Mouse (Mus musculus) stomach, postnatal 0 days (tissue): Measurements from ENCODE around the gene Zfp451. TPM values are rescaled to one million over a fixed set of nuclear protein-coding genes. Genes with fewer than 3 reads are reported as not detected.
"Not testable (repeated sequence)": the region's sequence is repeated elsewhere in the genome, so short reads cannot be mapped to it uniquely, and the experiment has no call there.

Source experiments
- ATAC-seq: fragments of 200-750 bp; cut with Nextera tagmentation; 2 replicates; pipeline ENCODE4 v1.8.0; 2017; ENCODE audit not compliant: low FRiP score, low TSS enrichment
- DNase-seq: peaks from one replicate; pipeline ENCODE4 v3.0.0-alpha.2; 2016; ENCODE audit warnings: low spot score
- H3K27ac ChIP-seq: fragments of 300-500 bp; sonication (generic); replicated peaks from 2 replicates; pipeline ENCODE4 v1.5.1; 2014; ENCODE audit warnings: mild to moderate bottlenecking, control low read depth
- H3K27me3 ChIP-seq: fragments of 300-500 bp; sonication (generic); 2 replicates; pipeline ENCODE4 v1.6.1; 2014; ENCODE audit warnings: low read length; ENCODE audit not compliant: control insufficient read depth, insufficient read depth
- H3K36me3 ChIP-seq: fragments of 300-500 bp; sonication (generic); 2 replicates; pipeline ENCODE4 v1.6.1; 2014; ENCODE audit warnings: low read length, mixed read lengths; ENCODE audit not compliant: control insufficient read depth, insufficient read depth
- H3K4me1 ChIP-seq: fragments of 300-500 bp; sonication (generic); replicated peaks from 2 replicates; pipeline ENCODE4 v1.6.1; 2014; ENCODE audit warnings: antibody characterized with exemption; ENCODE audit not compliant: control insufficient read depth, insufficient read depth
- H3K4me2 ChIP-seq: fragments of 300-500 bp; sonication (generic); replicated peaks from 2 replicates; pipeline ENCODE4 v1.6.1; 2014; ENCODE audit warnings: low read depth, mild to moderate bottlenecking, control low read depth, moderate library complexity
- H3K4me3 ChIP-seq: fragments of 300-500 bp; sonication (generic); 2 replicates; pipeline ENCODE4 v1.5.1; 2014; ENCODE audit warnings: low read depth, low read length, control low read depth
- H3K9ac ChIP-seq: fragments of 300-500 bp; sonication (generic); 2 replicates; pipeline ENCODE4 v1.6.1; 2014; ENCODE audit warnings: mild to moderate bottlenecking, low read length, control low read depth, mixed read lengths
- H3K9me3 ChIP-seq: fragments of 300-500 bp; sonication (generic); 2 replicates; pipeline ENCODE4 v1.6.1; 2016; ENCODE audit warnings: low read length; ENCODE audit not compliant: control insufficient read depth
- CTCF ChIP-seq: IDR thresholded peaks from 2 replicates; pipeline ENCODE4 v1.5.1; 2016; ENCODE audit warnings: antibody characterized with exemption, low read depth, mild to moderate bottlenecking, moderate library complexity
- EP300 ChIP-seq: optimal IDR thresholded peaks from 2 replicates; pipeline ENCODE3; 2016; ENCODE audit warnings: antibody characterized with exemption
- WGBS: fragments of 180-500 bp; shearing (Covaris S2); extraction: QIAGEN DNeasy Blood & Tissue Kit; methylation state at CpG from one replicate; pipeline ENCODE4 v1.1.7; 2014; 5-methylcytosine and 5-hydroxymethylcytosine counted together
- polyA plus RNA-seq: library from polyadenylated mRNA; unstranded; fragments of >200 nt; fragmentation: Nextera tagmentation; extraction: Ambion mirVana; gene quantifications from 2 replicates; pipeline ENCODE4 v1.2.1, GENCODE M21; 2015

Gene Zfp451
- polyA plus RNA-seq, 1 experiment from 2014 or later: 7.6 TPM

DNA sequence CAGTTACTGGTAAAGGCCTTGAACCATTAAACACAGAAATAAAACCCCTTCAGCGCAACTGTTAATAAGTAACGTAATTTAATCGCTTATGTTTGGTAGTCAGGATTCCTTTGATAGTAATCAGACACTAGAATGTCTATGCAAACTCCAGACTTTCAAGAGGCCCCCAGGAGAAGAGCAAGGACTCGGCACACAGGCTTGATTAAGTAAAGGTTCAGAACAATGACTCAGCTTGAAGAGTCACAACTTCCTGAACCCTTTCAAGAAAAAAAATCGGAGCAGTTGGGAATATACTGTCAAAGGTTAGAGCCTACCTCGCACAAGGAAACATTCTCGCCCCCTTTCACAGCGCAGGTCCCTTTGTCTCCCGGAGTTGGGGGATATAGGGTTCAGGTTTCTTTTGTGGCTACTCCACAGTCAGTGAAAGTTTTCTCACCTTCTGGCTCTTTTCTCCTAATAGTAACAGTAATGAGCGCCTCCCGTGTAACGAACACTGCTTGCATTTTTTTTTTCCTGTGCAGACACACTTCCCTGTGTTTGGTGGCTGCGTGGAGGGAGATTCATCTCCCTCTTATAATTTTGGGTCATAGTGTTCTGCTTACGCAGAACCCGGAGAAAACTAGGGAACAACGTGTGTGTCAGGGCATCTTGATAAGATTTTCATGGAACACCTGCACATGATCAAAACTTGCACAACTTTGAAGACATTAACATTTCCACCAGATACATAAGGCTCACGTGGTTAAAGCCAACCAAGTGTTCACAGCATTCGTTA, 58.0 kb downstream of the Zfp451 start:
- WGBS: 15% methylated on average over 18 of the region's 18 CpGs
- H3K4me1 ChIP-seq: no peaks in the 10 kb centered on the region
- H3K27me3 ChIP-seq: no peaks in the 10 kb centered on the region
- no peak for TF ChIP-seq EP300
- no peak for TF ChIP-seq CTCF
- H3K4me2 ChIP-seq: peak overlapping the region; percentile 95
- no peaks in the 10 kb centered on the region for H3K9me3 ChIP-seq
- H3K4me3 ChIP-seq: peak overlapping the region; percentile 81
- H3K9ac ChIP-seq: peak overlapping the region; percentile 80; the same call in 1 of the 2 replicates
- H3K27ac ChIP-seq: peak overlapping the region; percentile 25; the same call in 1 of the 2 replicates
- no peak for DNase-seq
- no peaks in the 10 kb centered on the region for H3K36me3 ChIP-seq
- ATAC-seq: no peak; the same call in 1 of the 2 replicates

DNA sequence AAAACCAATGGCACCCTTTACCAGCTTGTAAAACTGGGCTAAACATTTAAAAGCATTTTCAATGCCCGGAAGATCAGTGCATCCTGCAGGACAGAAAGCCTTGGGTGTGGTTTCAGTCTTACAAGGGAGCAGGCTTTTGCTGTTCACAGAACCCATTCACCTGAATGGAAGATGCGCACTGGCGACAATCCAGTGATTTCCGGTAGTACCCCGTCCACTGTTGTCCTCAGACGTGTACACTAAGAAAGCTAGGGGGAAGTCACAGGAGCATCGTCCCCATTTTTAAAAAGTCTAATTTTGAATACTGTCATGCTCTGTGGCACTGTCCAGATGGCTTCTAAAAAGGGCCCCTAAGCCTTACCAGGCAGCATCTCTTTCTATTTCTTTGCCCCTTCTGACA, 58.6 kb downstream of the Zfp451 start:
- peak overlapping the region; percentile 95; the same call in 1 of the 2 replicates for H3K4me2 ChIP-seq
- H3K9ac ChIP-seq: no peak overlapping the region
- no peaks in the 10 kb centered on the region for H3K27me3 ChIP-seq
- TF ChIP-seq EP300 (no peak), CTCF (no peak)
- H3K36me3 ChIP-seq: no peaks in the 10 kb centered on the region
- peak overlapping the region; percentile 81; the same call in 1 of the 2 replicates for H3K4me3 ChIP-seq
- H3K4me1 ChIP-seq: no peaks in the 10 kb centered on the region
- no peak for ATAC-seq
- WGBS: 74% methylated on average over 7 of the region's 7 CpGs
- H3K9me3 ChIP-seq: no peaks in the 10 kb centered on the region
- DNase-seq: no peak
- no peak overlapping the region for H3K27ac ChIP-seq

DNA sequence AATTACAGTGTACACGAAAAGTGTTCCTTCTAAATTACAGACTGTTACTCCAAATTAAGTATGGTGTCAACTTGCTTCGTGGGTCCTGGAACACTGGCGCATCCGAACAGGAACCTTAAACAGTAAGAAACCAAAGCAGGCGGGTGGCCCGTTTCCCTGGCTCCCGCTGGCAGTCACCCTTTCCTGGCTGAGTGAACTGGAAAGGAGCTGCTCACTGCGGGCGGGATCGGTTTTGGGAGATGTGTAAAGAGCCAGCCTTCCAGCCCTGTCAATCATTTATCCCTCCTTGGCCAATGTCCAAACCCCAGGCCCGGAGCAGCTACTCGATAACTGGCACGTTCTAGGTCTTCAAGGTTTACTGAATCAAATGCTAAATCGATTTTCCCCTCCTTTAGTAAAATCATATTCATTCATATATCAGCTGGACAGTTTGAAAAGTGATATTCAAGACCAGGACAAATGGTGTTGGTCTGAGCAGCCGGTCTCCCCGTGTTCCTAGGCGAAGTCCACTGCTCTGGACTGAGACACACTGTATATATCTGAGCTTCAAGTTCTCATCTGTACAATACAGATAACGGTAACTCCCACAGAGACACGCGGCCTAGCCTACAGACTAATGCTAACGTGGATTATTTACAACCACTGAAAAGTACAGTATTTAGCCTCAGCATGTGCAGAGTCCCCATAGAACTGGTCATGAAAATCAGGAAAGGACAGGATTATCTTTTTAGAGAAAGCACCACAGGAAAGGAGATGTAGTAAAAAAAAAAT, 59.2 kb downstream of the Zfp451 start:
- DNase-seq: no peak
- WGBS: 74% methylated on average over 21 of the region's 21 CpGs
- Histone ChIP-seq H3K9ac (no peak overlapping the region), H3K9me3 (no peaks in the 10 kb centered on the region), H3K4me2 (no peak overlapping the region), H3K4me1 (no peaks in the 10 kb centered on the region), H3K4me3 (no peak overlapping the region), H3K27ac (no peak overlapping the region), H3K36me3 (no peaks in the 10 kb centered on the region), H3K27me3 (no peaks in the 10 kb centered on the region)
- no peak for ATAC-seq
- TF ChIP-seq CTCF: no peak
- TF ChIP-seq EP300: no peak

GRCm38 (mm10) chr1:33754089-33754488, 60.3 kb downstream of the Zfp451 start:
- no peak for ATAC-seq

DNA sequence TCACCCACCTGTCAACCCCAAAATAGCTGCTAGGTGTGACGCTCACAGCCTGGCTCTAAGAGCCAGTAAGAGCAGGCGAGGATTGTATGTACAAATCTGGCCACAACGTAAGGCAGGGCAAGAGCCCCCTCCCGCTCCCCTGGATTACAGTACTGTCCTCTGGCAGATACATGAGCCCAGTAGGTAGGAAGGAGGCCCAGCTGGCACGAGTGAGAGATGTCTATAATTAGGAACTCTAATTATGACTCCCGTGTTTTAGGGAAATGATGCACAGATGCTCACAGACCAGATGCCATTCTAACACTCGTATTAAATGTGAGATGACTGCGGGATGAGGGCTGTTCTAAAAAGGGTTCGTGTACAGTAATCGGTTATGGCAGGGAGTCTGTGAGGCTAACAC, 63.1 kb downstream of the Zfp451 start:
- TF ChIP-seq EP300 (no peak), CTCF (no peak)
- ATAC-seq: no peak

More at GRCm38 (mm10) chr1:33754089-33754488, 60.3 kb downstream of the Zfp451 start:
- H3K27me3 ChIP-seq: no peaks in the 10 kb centered on the region
- no peak overlapping the region for H3K9ac ChIP-seq
- TF ChIP-seq CTCF: no peak
- TF ChIP-seq EP300: no peak
- no peaks in the 10 kb centered on the region for H3K4me1 ChIP-seq
- H3K9me3 ChIP-seq: no peaks in the 10 kb centered on the region
- no peak overlapping the region for H3K27ac ChIP-seq
- DNase-seq: no peak
- WGBS: 89% methylated on average over 17 of the region's 17 CpGs
- no peak overlapping the region for H3K4me3 ChIP-seq
- no peaks in the 10 kb centered on the region for H3K36me3 ChIP-seq
- H3K4me2 ChIP-seq: no peak overlapping the region

GRCm38 (mm10) chr1:33749709-33750108, 64.7 kb downstream of the Zfp451 start:
- H3K9ac ChIP-seq, ATAC-seq, H3K4me2 ChIP-seq, H3K4me3 ChIP-seq, H3K27ac ChIP-seq, H3K9me3 ChIP-seq, H3K27me3 ChIP-seq, H3K36me3 ChIP-seq, H3K4me1 ChIP-seq, DNase-seq: not testable (repeated sequence)
- 94% methylated on average over 3 of the region's 4 CpGs for WGBS

More for the DNA sequence above, 63.1 kb downstream of the Zfp451 start:
- no peaks in the 10 kb centered on the region for H3K36me3 ChIP-seq
- H3K4me2 ChIP-seq: no peak overlapping the region
- H3K9ac ChIP-seq: no peak overlapping the region
- H3K9me3 ChIP-seq: no peaks in the 10 kb centered on the region
- DNase-seq: no peak
- H3K4me1 ChIP-seq: no peaks in the 10 kb centered on the region
- no peak overlapping the region for H3K4me3 ChIP-seq
- 89% methylated on average over 10 of the region's 10 CpGs for WGBS
- H3K27ac ChIP-seq: no peak overlapping the region
- H3K27me3 ChIP-seq: no peaks in the 10 kb centered on the region
